Mouse (Mus musculus): Measurements from ENCODE around the gene St3gal2.

GRCm38 (mm10) chr8:110944276-110944876 lies 24.7 kb downstream of the St3gal2 start:
- TF ChIP-seq POLR2A (IDR thresholded peaks at IDR 0.05; ENCODE audit: control insufficient read depth, low read depth, low read length) = no peak
- TF ChIP-seq CTCF (IDR thresholded peaks at IDR 0.05; ENCODE audit: control insufficient read depth, insufficient read depth, insufficient replicate concordance, low read depth, low read length) = no peak
